Mouse (Mus musculus): ENCODE measurements at regions not wholly inside any gene's neighbourhood (a gene's known extent, or its start where the extent isn't known, plus 50 kb on each side); places are given as distances from the start of the nearest gene placed in this dataset.

DNA sequence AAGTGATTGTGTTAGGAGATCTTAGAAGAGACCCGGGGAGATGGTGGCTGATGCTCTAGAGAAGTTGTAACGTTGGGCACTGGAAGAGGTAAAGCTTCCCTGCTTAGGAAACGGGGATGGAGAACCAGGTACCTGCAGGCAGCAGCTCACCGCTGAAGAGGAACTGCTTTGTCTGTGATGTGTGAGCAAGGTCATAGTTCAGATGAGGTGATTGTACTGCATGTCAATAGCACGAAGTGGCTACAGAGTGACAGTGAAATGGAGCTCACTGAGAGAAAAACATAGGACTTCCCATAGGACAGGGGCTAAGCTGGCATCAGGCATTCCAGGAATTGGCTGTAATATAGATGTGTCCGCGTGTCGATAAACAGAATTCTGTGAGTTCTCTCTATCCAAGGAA is 205.1 kb upstream of the Tet2 start:
- DNase-seq (ENCODE audit: low spot score in 2 of 2), result no peak

DNA sequence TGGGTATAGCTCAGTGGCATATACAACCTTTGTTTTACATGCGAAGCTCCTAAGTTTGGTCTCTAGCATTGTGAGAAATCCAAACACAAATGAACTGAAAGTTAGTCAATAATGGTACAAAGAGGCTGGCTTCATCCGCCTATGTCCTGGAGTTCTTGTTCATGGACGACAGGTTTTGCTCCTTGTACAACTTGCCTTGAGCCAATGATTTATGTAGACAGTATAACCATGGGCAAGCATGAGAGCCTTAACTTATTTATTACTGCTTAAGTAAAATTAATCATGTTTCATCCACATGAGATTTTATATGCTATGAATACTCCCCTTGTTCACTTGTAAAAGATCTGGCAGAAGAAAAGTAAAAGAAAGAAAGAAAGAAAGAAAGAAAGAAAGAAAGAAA is 205.7 kb upstream of the Tet2 start:
- DNase-seq (ENCODE audit: low spot score in 2 of 2), result no peak

DNA sequence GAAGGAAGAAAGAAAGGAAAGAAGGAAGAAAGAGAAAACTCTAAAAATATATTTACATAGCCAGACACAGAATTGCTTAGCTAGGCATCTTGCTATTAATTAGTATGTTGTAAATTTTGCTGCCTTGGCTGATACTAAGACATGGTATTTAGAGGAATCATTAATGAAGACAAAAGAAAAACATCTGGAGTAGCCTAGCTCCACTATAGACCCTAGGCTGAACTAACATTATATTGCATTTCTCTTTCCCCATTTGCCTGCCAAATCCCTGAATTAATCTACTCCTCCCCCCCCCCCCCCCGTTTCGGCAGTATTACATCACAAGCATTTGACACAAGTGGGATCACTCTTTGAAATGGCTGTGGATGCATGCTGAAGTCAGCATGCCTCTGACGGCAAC is 206.1 kb upstream of the Tet2 start:
- DNase-seq (ENCODE audit: low spot score in 2 of 2), result no peak

GRCm38 (mm10) chr3:133751565-133751964 is 206.6 kb upstream of the Tet2 start:
- no peak for DNase-seq (ENCODE audit: low spot score in 2 of 2)

DNA sequence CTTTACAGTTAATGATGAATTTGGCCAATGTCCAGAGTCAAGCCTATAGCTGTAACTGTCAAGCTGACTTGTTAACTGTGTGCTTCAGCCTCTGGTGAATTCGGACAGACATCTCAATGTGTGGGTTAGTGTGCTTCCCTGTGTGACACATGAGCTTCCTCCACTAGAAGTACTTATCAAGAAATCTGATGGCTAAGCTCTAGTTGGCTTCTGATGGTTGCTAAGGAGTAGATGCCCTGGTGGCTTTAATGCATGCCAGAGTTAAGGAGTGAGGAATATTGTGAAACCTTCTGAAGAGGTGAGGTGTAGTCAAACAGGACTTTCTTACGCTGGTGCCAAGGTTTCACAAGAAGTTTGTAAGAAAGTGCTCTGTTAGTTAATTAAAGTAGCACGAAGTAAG is 208.1 kb upstream of the Tet2 start:
- no peak for DNase-seq (ENCODE audit: low spot score in 2 of 2)

DNA sequence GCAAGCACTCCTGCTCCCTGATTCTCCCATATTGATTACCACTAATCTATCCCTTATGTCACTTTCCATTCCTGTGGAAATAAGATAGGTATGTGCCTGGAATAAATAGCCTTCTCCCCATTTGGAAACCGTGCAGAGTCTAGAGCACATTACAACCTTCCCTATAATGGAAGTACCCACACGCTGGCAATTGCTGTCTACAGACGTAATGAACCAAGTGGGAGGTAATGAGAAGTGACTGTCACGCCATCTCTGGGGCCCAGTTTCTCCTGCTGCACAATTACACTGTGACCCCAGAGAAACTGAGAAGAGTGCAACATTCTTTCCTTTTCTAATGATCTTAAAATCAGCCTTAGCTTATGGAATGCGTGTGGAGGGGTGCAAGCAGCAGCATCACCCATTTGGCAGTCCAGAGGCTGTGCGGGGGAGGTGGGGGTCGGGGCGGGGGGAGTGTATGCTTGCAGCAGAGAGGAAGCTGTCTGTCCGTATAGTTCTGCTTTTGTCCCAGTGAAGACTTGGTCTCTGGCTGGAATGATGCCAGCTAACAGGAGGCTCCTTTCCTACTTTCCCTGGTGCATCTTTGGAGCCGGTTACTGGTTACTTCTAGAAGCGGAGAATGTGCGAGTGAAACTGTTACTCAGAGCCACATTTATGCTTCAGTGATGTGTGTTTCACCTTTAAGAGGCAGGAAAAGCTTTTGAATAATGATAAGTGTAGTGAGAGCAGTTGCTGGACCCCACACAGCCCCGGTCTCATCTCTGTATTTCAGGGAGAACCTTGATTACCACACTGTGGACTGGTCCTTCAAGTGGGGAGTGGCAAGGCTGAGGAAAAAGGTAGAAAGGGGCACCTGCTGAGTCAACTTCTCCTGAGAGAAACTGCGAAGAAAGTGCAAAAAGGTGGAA is 209.3 kb upstream of the Tet2 start:
- DNase-seq (ENCODE audit: low spot score in 2 of 2), result peak in 1 of 2 experiments; percentile 8

DNA sequence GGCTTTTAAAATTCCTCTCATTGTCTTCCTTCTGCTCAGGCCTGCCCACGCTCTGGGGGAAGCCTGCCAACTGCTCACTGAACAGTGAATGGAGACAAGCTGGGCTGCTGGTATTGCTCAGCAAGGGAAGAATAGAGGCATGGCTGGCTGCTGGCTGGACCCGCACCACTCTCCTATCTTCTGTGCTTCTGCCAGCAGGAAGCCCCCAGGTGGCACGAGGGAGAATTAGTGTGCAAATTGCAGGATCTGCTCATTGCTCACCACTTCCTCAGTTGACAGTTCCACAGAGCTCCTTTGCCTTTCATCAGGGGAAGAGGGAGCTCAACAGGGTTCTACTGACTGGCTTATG is 209.9 kb upstream of the Tet2 start:
- peak; percentile 83 to 93 for DNase-seq (ENCODE audit: low spot score in 2 of 2)

DNA sequence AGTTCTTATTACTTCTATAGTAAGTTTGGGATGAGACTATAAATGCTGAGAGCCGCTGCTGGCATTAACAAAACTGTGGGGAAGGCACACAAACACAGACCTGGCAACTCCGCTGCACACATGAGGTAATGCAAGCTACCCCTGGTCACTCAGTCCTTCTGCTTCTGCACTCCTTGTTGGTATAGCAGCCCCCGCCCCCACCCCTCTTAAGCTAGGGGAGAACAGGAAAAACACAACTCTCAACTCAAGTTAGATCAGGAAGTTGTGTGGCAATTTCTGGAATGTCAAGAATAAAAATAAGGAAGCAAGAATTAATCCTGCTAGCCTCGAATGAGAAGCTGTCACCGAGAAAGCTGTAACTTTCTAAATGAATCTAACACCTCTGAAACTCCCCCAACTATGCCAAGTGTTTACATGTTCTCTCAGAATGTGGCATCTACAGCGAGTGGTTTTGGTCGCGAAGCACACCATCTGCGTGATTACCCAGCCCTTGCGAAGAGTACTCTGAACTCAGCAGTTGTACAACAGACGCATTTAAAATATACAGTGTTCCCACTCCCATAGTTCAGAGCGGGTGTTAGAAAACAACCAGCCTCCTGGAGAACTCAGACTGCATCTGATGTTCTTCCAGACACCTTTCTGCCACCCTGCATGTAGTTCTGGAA is 212.9 kb upstream of the Tet2 start:
- peak; percentile 27 to 74 for DNase-seq (ENCODE audit: low spot score in 2 of 2)

DNA sequence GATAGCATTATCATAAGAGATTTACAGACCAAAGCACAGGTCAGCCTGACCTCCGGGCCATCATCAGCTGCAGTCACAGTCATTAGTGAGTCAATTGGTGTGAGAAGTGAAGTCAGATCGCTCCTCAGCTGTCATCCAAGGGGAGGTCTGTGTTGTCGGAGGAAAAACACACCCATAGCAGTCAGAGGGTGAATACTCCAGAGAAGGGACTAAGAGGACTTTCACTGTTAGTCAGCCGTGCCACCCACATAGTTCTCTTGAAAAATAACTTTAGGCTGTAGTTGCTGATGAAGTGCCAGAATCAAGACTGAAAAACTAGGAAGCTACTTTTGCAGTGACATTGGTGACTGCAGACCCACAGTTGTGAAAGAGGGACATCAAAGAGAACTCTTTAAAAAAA is 213.5 kb upstream of the Tet2 start:
- DNase-seq (ENCODE audit: low spot score in 2 of 2), result no peak

GRCm38 (mm10) chr3:133759611-133760010 is 214.7 kb upstream of the Tet2 start:
- DNase-seq (ENCODE audit: low spot score in 2 of 2), result no peak

- no peak for DNase-seq (ENCODE audit: low spot score in 2 of 2)
These were observed 215.3 kb upstream of the Tet2 start for GRCm38 (mm10) chr3:133760221-133760620.

- DNase-seq (ENCODE audit: low spot score in 2 of 2), result no peak
These were observed 218.8 kb upstream of the Tet2 start for GRCm38 (mm10) chr3:133763721-133764120.

- DNase-seq (ENCODE audit: low spot score in 2 of 2), result no peak
These were observed 228.6 kb upstream of the Tet2 start for GRCm38 (mm10) chr3:133773490-133773889.

DNA sequence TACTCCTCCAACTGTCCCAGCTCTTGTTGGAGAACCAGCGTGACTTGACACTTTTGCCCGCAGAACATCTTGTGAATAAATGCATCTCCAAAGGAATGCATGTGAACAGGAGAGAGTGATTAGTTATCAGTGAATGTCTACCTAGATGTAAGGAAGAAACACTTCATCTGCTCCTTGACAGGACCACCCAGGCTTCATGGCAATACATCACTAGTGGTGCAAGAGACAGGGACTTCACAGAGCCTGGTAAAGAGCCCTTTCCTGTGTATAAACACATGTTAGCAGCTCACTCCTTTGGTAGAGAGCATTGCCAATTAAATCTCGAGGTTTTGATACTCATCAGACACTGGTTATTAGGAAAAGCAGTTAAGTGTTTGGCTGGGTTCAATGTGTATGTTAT is 229.3 kb upstream of the Tet2 start:
- DNase-seq (ENCODE audit: low spot score in 2 of 2), result no peak

GRCm38 (mm10) chr3:133776013-133776412 is 231.1 kb upstream of the Tet2 start:
- DNase-seq (ENCODE audit: low spot score in 2 of 2), result no peak

DNA sequence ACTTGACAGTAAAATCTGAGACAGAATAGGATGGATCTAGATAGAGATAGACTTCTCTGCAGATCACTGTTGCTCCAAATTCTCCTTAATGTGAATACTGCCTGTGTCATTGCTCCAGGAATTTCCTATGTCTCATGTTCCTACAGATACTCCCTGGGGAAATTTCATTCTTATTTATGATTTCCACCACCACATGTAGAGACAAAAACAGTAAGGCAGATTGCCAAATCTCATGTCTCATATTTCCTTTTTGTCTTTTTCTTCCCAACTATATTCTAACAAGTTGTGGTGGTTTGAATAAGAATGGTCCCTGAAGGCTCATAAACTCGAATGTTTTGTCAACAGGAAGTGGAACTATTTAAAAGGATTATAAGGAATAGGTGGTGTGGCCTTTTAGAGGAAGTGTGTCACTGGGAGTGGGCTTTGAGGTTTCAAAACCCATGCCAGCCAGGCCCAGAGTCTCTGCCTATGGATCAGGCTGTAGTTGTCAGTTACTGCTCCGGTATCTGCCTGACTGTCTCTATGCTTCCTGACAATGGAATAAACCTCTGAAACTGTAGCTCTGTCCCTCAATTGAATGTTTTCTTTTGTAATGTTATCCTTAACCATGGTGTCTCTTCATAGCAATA is 234.3 kb upstream of the Tet2 start:
- no peak for DNase-seq (ENCODE audit: low spot score in 2 of 2)

DNA sequence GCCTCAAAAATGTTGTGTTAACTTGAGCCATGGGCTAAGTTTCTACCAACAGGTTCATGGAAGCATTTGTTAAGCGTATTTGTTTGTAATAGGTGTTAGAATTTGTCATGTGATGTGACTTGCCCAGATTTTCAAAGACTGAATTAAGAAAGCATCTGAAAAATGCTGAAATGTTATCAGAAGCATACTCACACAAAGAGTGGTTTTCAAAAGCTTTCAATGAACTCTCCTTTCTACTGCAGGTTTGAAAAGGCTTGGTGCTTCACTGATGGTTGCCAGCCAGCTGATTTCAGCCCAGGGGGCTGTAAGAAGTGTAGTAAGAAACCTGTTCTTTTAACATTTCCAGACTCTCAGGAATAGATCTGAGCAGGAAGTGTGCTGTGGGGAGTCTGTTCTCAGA is 238.1 kb upstream of the Tet2 start:
- DNase-seq (ENCODE audit: low spot score in 2 of 2), result no peak

GRCm38 (mm10) chr3:133791361-133791760 is 246.4 kb upstream of the Tet2 start:
- no peak for DNase-seq (ENCODE audit: low spot score in 2 of 2)

- no peak for DNase-seq (ENCODE audit: low spot score in 2 of 2)
These were observed 264.1 kb upstream of the Tet2 start for GRCm38 (mm10) chr3:133809007-133809552.

DNA sequence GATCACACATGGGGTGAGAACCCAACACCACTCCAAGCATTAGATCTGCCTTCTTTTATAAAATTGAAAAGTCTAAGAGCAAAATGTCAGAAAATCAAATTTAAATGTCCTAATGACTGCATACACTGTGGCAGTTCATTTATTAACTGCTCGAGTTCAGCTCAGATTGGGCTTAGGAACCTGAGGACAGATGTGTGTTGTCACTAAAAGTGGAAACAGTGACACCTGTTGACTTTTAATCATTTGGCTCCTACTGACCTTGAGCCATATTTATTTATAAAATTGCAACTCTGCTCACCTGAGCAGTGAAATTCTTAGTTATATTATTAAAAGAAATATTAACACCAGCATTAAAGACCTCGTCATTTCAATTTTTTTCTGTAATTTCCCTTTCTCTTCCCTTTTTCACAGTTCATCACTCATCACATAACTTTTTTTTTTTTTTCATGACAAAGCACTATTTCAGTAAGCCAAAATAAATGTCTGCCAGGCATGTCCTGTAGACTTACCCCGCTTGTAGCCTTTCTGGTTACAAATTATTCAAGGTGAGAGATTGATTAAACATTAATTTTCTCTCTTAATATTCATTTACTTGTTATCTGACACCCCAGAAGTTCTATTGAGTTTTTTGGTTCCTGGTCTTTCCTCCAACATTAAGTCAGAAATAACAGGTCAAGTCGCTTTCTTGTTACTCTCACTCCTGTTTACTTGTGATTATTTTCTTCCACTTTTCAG is 274.2 kb upstream of the Tet2 start:
- DNase-seq (ENCODE audit: low spot score in 2 of 2), result no peak

DNA sequence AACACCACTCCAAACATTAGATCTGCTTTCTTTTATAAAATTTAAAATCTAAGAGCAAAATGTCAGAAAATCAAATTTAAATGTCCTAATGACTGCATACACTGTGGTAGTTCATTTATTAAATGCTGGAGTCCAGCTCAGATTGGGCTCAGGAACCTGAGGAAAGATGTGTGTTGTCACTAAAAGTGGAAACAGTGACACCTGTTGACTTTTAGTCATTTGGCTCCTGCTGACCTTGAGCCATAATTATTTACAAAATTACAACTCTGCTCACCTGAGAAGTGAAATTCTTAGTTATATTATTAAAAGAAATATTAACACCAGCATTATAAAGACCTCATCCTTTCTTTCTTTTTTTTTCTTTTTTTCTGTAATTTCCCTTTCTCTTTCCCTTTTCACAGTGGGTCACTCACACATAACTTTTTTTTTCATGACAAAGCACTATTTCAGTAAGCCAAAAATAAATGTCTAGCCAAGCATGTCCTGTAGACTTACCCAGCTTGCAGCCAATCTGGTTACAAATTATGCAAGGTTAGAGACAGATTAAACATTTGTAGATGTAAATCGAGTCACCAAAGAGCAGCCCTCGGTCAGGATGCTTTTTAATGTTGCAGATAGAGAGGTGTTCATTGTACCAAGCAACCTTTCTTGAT is 288.9 kb upstream of the Tet2 start:
- no peak for DNase-seq (ENCODE audit: low spot score in 2 of 2)
